Mouse (Mus musculus): ENCODE results near the gene Fbxo27. TPM values are rescaled to one million over a fixed set of nuclear protein-coding genes. Genes with fewer than 3 reads are reported as not detected.

Fbxo27 gene
- polyA plus RNA-seq (2012; rRNA removed): 15.2 and 21.5 TPM in 2 replicates

GRCm38 (mm10) chr7:28692545-28693320, at the start of gene Fbxo27:
Gene Fbxo27 (plus strand): TSS chr7:28692849.

DNA sequence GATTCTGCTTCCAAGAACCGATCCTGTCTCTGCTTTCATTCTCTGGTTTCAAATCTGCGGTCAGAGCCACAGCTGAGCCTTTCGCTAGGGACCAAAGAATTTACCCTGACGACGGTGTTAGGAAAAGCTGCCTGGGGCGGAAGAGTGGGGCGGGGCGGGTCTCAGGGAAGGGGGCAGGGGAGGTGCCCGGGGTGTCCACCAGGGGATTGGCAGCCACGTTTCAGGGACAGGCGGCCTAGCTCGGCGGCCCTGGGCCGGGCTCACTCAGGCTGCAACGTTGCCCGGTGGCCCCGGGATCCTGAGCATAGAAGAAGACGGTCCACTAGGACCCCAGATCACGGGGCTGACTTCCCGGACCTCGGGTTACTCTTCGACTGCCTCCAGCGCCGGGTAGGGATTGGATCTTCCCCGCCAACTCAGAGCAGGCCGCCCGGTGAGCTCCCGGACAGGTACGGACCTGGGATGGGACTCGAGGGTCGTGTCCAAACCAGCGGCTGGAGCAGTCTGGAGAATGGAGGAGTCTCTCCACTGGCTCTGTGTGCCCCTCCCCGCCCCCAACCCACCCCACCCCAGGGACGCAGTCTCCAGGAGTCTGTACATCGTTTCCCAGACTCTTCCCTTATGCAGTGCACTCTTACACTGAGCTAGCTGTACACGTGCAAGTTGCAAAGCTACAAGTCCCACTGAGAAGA, 24.1 kb downstream of the Fbxo27 start, which contains the start of gene Fbxo17:
TSS of gene Fbxo17 (plus strand) at position 215 of the 692 bp plus-strand sequence.

DNA sequence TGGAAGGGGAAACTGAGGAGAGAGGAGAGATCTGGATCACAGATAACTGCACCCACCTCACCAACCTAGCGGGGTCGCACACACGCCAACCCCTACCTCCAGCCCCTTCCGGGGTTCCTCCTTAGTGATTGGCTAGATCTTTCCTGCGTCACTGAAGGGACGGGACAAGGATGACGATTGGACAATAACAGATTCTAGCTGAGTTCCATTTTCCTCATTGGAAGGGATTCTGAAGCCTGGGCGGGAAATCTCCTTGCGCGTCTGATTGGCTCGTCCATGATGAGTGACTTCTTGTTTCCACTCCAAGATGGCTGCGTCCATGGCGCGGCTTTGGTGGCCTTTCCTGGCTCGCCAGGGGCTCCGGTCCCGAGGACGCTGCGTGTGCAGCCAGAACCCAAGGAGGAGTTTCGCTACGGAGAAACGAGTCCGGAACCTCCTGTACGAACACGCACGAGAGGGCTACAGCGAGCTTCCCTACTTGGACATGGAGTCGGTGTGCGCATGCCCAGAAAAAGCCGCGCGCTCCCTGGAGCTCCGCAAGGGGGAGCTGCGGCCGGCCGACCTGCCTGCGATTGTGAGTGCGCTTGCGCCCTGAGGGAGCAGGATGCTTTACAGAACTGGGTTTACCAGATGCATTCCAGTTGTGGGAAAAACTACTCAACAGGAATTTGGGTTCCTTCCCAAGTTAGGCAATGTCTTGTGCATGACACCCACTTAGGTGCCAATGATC, 49.2 kb downstream of the Fbxo27 start, which contains the start of the genes Mrps12 and Sars2:
TSS of gene Mrps12 (minus strand) at position 112 of the 730 bp plus-strand sequence.
TSS of gene Sars2 (plus strand) at position 284 of the 730 bp plus-strand sequence.

Other genes with a start within 250 kb of the Fbxo27 start
- 40.4 and 41.7 TPM in 2 replicates for gene Lrfn1, start 240.9 kb upstream of the Fbxo27 start, polyA plus RNA-seq (2012; rRNA removed)
- not detected in 2 replicates for gene Ifnl2, start 182.4 kb upstream of the Fbxo27 start, polyA plus RNA-seq (2012; rRNA removed)
- not detected in 2 replicates for gene Ifnl3, start 170.0 kb upstream of the Fbxo27 start, polyA plus RNA-seq (2012; rRNA removed)
- gene Sycn, start 152.0 kb upstream of the Fbxo27 start, polyA plus RNA-seq (2012; rRNA removed): not detected in 2 replicates
- 0.10 and 0.20 TPM in 2 replicates for gene Nccrp1, start 145.6 kb upstream of the Fbxo27 start, polyA plus RNA-seq (2012; rRNA removed)
- 66.8 and 66.9 TPM in 2 replicates for gene Samd4b, start 94.7 kb upstream of the Fbxo27 start, polyA plus RNA-seq (2012; rRNA removed)
- gene Pak4, start 94.7 kb upstream of the Fbxo27 start, polyA plus RNA-seq (2012; rRNA removed): 20.4 and 22.5 TPM in 2 replicates
- 0.05 and 0.28 TPM in 2 replicates for gene Acp7, start 61.5 kb upstream of the Fbxo27 start, polyA plus RNA-seq (2012; rRNA removed)
- gene Fbxo17, start 24.0 kb downstream of the Fbxo27 start, polyA plus RNA-seq (2012; rRNA removed): 3.9 and 9.2 TPM in 2 replicates
- gene Mrps12, start 49.0 kb downstream of the Fbxo27 start, polyA plus RNA-seq (2012; rRNA removed): 76.2 and 79.2 TPM in 2 replicates
- gene Sars2, start 49.1 kb downstream of the Fbxo27 start, polyA plus RNA-seq (2012; rRNA removed): 24.8 and 27.0 TPM in 2 replicates
- gene Ccer2, start 63.3 kb downstream of the Fbxo27 start, polyA plus RNA-seq (2012; rRNA removed): 0.38 and 1.3 TPM in 2 replicates
- 122 and 125 TPM in 2 replicates for gene Sirt2, start 73.9 kb downstream of the Fbxo27 start, polyA plus RNA-seq (2012; rRNA removed)
- 37.7 and 39.0 TPM in 2 replicates for gene Nfkbib, start 74.7 kb downstream of the Fbxo27 start, polyA plus RNA-seq (2012; rRNA removed)
- 1.2 and 1.6 TPM in 2 replicates for gene Rinl, start 96.1 kb downstream of the Fbxo27 start, polyA plus RNA-seq (2012; rRNA removed)
- gene Hnrnpl, start 115.7 kb downstream of the Fbxo27 start, polyA plus RNA-seq (2012; rRNA removed): 479 and 480 TPM in 2 replicates
- gene Ech1, start 132.4 kb downstream of the Fbxo27 start, polyA plus RNA-seq (2012; rRNA removed): 74.0 and 89.9 TPM in 2 replicates
- gene Lgals4, start 141.0 kb downstream of the Fbxo27 start, polyA plus RNA-seq (2012; rRNA removed): 7.4 and 9.6 TPM in 2 replicates
- gene Lgals7, start 171.0 kb downstream of the Fbxo27 start, polyA plus RNA-seq (2012; rRNA removed): 16.7 and 30.1 TPM in 2 replicates
- gene Capn12, start 188.6 kb downstream of the Fbxo27 start, polyA plus RNA-seq (2012; rRNA removed): 0.06 and 0.08 TPM in 2 replicates

Data from central nervous system, embryonic 14 days (tissue).